Mouse (Mus musculus) CD4-positive naive resting alpha-beta T cell, adult 57 days (primary cell): ENCODE data around the gene Olfr805. TPM values are rescaled to one million over a fixed set of nuclear protein-coding genes. Genes with fewer than 3 reads are reported as not detected.

ENCODE experiments used
- total RNA-seq: library from RNA; stranded (reverse); gene quantifications from one replicate; pipeline ENCODE4 v1.2.4, GENCODE M21; 2023

Gene Olfr805
- total RNA-seq, result not detected

DNA sequence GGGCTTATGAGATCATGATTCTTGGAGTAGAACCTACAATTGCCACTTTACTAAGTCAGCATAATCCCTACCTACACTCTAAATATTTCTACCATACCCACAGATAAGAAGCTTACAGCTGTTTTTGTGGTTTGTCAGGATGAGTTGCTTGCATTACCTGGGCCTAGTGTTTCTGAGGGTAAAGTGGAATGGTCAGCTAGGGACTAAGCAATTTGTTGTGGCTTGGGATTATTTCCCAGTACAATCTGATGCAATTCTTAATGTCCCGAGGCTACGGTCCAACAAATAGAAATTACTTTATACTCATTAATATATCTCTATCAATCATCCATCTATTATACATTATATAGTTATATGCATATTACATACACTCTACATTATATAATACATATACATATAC is at the start of gene Olfr805:
Gene Olfr805, minus strand, starts transcription at position 101 of the 400 bp plus-strand sequence.

DNA sequence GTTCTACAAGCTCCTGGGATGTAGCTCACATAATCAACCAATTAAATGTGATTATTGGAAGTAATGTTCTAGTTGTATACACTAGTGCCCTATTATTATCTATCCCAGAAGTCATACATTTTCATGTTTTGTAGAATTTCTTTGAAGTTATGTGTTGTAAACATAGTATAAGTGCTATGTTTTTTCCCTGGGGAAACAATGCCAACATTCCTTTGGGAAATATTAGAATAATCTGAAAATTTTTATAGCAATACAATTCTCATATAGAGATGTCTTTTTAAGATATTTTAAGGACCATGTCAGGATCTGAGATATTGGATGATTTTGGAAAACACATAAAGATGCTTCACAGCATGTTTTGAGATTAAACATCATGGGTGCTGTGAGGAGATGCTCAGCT is 45.2 kb upstream of the Olfr805 start, which contains the start of gene Olfr809:
Gene Olfr809, plus strand, starts transcription at position 301 of the 400 bp plus-strand sequence.

DNA sequence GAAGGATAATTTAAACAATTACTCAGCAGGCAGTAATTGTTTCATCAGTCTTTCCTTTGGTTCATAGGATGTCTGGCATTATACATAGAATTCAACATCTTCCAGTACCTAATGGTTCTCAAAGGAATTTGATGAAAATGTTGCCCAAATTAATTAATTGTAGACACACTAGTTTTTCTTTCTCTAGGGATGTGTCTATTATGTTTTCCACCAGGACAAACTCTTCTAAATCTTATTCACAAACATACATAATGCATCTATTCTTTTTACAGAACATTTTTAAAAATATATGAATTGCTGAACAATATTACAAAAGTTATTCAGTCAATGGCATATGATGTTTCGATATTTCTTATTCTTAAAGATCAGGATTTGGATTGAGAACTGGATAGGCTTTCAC is 36.0 kb upstream of the Olfr805 start, which contains the start of gene Olfr808:
Gene Olfr808, plus strand, starts transcription at position 301 of the 400 bp plus-strand sequence.

DNA sequence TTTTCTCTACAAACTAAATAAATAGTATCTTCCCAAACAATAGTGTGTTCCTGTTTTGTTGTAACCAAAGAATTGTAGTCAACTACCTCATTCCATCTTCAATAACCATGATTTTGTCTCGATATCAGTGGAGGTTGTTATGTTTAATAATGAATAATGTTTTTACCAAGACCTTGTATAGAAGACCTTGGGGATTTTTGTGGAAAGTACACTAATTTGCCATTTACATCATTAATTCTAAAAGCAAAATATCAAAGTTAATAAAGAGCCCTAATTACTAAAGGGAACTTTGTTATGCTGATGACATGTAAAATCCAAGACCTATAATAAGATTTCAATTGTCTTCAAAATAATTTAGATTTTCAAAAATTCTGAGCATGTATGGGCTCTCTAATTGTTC is 28.5 kb upstream of the Olfr805 start, which contains the start of gene Olfr807:
Gene Olfr807, minus strand, starts transcription at position 101 of the 400 bp plus-strand sequence.

DNA sequence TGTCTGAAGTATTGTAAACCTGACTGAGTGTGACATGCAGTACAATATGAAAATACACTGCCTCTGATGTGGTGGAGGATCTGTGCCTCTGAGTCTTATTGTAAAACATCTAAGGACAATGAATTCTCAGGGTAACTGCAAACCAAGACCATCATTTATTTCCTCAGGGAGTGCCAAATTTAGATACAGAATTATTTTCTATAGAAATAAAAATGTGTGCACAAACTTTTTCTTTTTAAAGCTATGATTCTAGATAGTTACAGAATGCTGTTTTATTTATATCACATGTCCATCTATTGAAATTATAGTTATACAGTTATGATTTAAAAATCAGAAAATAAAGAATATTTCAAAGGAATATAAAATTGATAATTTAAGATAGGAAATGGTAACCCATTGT is 12.6 kb upstream of the Olfr805 start, which contains the start of gene Olfr806:
Gene Olfr806, minus strand, starts transcription at position 101 of the 400 bp plus-strand sequence.

DNA sequence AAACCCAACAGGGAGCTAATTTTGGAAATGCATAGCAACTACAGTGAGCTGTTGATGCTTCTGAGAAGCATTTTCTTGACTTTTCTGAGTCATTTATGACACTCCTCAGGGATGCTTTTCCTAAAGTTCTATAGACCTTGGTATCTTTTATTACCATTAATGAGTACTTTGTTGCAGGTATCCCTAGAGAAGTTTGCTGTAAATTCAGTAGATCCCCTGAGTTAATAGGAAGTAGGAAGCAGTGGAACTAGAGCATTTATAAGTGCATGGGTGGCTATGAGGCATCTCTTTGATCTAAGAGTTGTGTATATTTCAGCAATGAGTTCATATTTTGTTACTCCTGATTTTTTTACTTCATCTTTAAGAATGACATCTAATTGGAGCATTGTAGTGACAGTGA is 26.3 kb downstream of the Olfr805 start, which contains the start of gene Olfr804:
Gene Olfr804, plus strand, starts transcription at position 301 of the 400 bp plus-strand sequence.

DNA sequence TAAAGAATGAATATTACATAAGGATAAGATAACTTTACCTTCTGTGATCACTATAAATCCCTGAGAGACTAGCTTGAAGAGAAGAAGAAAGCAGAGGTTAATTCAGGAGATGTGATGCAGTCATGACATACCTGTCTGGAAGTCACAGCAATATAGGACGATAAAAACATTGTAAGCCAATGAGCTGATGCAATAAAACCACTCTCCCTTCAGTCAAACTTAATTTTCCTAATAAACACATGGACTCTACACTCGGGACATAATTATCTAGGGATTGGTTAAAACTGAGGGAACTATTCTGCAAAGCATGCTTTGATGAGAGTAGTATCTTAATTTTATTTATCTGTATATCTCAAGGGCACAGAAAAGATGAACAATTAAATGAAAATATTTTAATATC is 35.0 kb downstream of the Olfr805 start, which contains the start of gene Olfr803:
Gene Olfr803, minus strand, starts transcription at position 101 of the 400 bp plus-strand sequence.

DNA sequence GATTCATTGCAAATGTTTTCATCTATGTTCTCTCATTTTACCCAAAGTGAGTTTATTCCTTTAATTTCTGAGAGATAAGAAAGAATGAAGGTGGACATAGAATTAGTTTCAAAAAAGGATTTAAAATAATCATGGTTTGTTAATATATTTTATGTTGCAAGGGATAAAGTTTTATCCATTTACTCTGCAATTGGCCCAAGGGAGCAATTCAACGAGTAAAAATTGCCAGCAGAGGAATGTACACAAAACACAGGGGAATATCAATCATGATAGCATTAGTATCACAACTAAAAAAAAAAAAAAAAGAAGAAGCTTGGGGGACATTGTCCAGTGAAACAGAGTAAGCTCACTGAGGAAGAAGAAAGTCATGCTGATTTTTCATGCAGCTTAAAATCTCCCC is 41.1 kb downstream of the Olfr805 start, which contains the start of gene Olfr802:
Gene Olfr802, minus strand, starts transcription at position 101 of the 400 bp plus-strand sequence.

DNA sequence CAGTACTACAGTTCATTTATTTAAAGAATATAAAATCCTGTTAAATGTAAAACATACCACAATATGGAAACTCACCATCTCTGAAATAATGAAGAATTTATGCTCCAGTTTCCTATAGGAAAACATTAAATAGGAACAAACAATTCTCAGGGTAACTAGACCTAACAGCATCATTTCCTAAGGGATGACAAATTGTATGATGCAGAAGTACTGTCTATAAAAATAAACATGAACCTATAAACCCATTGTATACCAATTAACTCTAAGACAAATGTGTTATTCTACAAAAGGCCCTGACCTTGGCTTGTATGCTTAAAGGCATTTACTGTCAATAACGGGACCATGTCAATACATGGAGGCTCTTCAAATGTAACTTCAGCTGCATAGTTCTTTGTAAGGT is 55.4 kb downstream of the Olfr805 start, which contains the start of gene Olfr801:
Gene Olfr801, minus strand, starts transcription at position 101 of the 400 bp plus-strand sequence.

Other genes with a start within 250 kb of the Olfr805 start
- not detected for gene Olfr789, start 244.6 kb downstream of the Olfr805 start, total RNA-seq
- gene Olfr790, start 230.9 kb downstream of the Olfr805 start, total RNA-seq, result not detected
- not detected for gene Olfr791, start 207.6 kb downstream of the Olfr805 start, total RNA-seq
- gene Olfr792, start 190.2 kb downstream of the Olfr805 start, total RNA-seq, result not detected
- gene Olfr794, start 161.7 kb downstream of the Olfr805 start, total RNA-seq, result not detected
- gene Olfr796, start 116.8 kb downstream of the Olfr805 start, total RNA-seq, result not detected
- not detected for gene Olfr798, start 101.4 kb downstream of the Olfr805 start, total RNA-seq
- gene Olfr799, start 91.9 kb downstream of the Olfr805 start, total RNA-seq, result not detected
- not detected for gene Olfr800, start 71.7 kb downstream of the Olfr805 start, total RNA-seq
- not detected for gene Olfr801, start 55.5 kb downstream of the Olfr805 start, total RNA-seq
- not detected for gene Olfr802, start 41.2 kb downstream of the Olfr805 start, total RNA-seq
- gene Olfr803, start 35.1 kb downstream of the Olfr805 start, total RNA-seq, result not detected
- not detected for gene Olfr804, start 26.2 kb downstream of the Olfr805 start, total RNA-seq
- not detected for gene Olfr806, start 12.5 kb upstream of the Olfr805 start, total RNA-seq
- gene Olfr807, start 28.4 kb upstream of the Olfr805 start, total RNA-seq, result not detected
- gene Olfr808, start 36.1 kb upstream of the Olfr805 start, total RNA-seq, result not detected
- gene Olfr809, start 45.3 kb upstream of the Olfr805 start, total RNA-seq, result not detected
- not detected for gene Olfr810, start 65.5 kb upstream of the Olfr805 start, total RNA-seq
- not detected for gene Olfr811, start 75.0 kb upstream of the Olfr805 start, total RNA-seq
- gene Olfr812, start 116.7 kb upstream of the Olfr805 start, total RNA-seq, result not detected
- gene Olfr813, start 126.0 kb upstream of the Olfr805 start, total RNA-seq, result not detected
- not detected for gene Olfr814, start 150.5 kb upstream of the Olfr805 start, total RNA-seq
- not detected for gene Olfr815, start 176.5 kb upstream of the Olfr805 start, total RNA-seq
- gene Olfr816, start 186.2 kb upstream of the Olfr805 start, total RNA-seq, result not detected
- gene Olfr818, start 219.7 kb upstream of the Olfr805 start, total RNA-seq, result not detected
- gene Olfr819, start 237.9 kb upstream of the Olfr805 start, total RNA-seq, result not detected
- gene Olfr247, start 246.8 kb upstream of the Olfr805 start, total RNA-seq, result not detected